8 mouse cellular contexts compared by ENCODE assay signal in genomic region chr17:25809606-25810340, GRCm38 (mm10). TPM values are rescaled to one million over a fixed set of nuclear protein-coding genes. Genes with fewer than 3 reads are reported as not detected.
DNase-seq lines count a peak whose midpoint lies in the region; ATAC-seq and TF ChIP-seq lines count a peak whose summit lies in the region.

No protein-coding gene starts in this region.

- TF ChIP-seq EP300 in liver, embryonic 14.5 days (IDR thresholded peaks at IDR 0.05; ENCODE audit: low read depth), result no peak

- ATAC-seq in forebrain, embryonic 12.5 days (ENCODE audit: low FRiP score), result peak; percentile 67
- ATAC-seq in liver, embryonic 14.5 days (ENCODE audit: insufficient read depth), result no peak

- TF ChIP-seq POLR2A in lung, adult 2 months (IDR thresholded peaks at IDR 0.05; ENCODE audit: borderline replicate concordance, extremely low read depth, low read depth, low read length), result no peak

- H3K27ac ChIP-seq in forebrain, embryonic 12.5 days, result peak overlapping the region; percentile 97
- H3K27ac ChIP-seq in liver, embryonic 14.5 days, result no peak overlapping the region

- peak overlapping the region; percentile 49 for H3K4me3 ChIP-seq in lung, adult 2 months (replicated peaks; ENCODE audit: extremely low read depth, low read depth, low read length)
- peak overlapping the region; percentile 85 for H3K4me3 ChIP-seq in forebrain, embryonic 12.5 days (replicated peaks)
- peak overlapping the region; percentile 15 to 53; a peak in 3 of 4 replicates for H3K4me3 ChIP-seq in liver, embryonic 14.5 days (ENCODE audit: insufficient read depth in 1 of 2, low read depth in 2 of 2, low read length in 2 of 2)

- H3K9me3 ChIP-seq in forebrain, embryonic 12.5 days, result no peaks in the 10 kb centered on the region
- H3K9me3 ChIP-seq in liver, embryonic 14.5 days (ENCODE audit: control insufficient read depth, low read length), result no peaks in the 10 kb centered on the region

- H3K9ac ChIP-seq in forebrain, embryonic 12.5 days, result peak overlapping the region; percentile 97
- no peak overlapping the region for H3K9ac ChIP-seq in liver, embryonic 14.5 days (replicated peaks)

- DNase-seq in lung, adult 2 months, result no peak
- no peak for DNase-seq in lung, postnatal 10 days
- peak; percentile 86 for DNase-seq in cerebellum, adult 9-10 months
- DNase-seq in liver, embryonic 14.5 days (ENCODE audit: low read depth in 3 of 3, low spot score in 3 of 3), result no peak
- no peak for DNase-seq in urinary bladder, adult 18-20 months (ENCODE audit: low spot score in 2 of 2)
- DNase-seq in ovary, postnatal 14 days (ENCODE audit: low spot score), result no peak
- DNase-seq in urinary bladder, postnatal 4 days (ENCODE audit: low spot score in 2 of 2), result no peak

- no peaks in the 10 kb centered on the region for H3K36me3 ChIP-seq in forebrain, embryonic 12.5 days (replicated peaks)
- H3K36me3 ChIP-seq in liver, embryonic 14.5 days (replicated peaks; ENCODE audit: control insufficient read depth, insufficient read depth, low read depth), result no peaks in the 10 kb centered on the region

- 10% methylated on average over 25 of the region's 25 CpGs for WGBS in lung, adult 2 months
- 11% methylated on average over 25 of the region's 25 CpGs for WGBS in forebrain, embryonic 12.5 days
- 10% methylated on average over 25 of the region's 25 CpGs for WGBS in liver, embryonic 14.5 days (ENCODE audit: insufficient replicate concordance)

- peaks cover 20% of the 10 kb centered on the region for H3K27me3 ChIP-seq in forebrain, embryonic 12.5 days
- H3K27me3 ChIP-seq in liver, embryonic 14.5 days (ENCODE audit: control insufficient read depth, insufficient read depth, low read length), result peaks cover 43% of the 10 kb centered on the region

- no peak for TF ChIP-seq CTCF in lung, adult 2 months (IDR thresholded peaks at IDR 0.05; ENCODE audit: insufficient read depth, low read length)
- TF ChIP-seq CTCF in liver, embryonic 14.5 days (IDR thresholded peaks at IDR 0.05; ENCODE audit: low read depth), result no peak

- H3K4me1 ChIP-seq in lung, adult 2 months (ENCODE audit: control insufficient read depth, insufficient read depth, low read length), result no peaks in the 10 kb centered on the region; the same call in 1 of the 2 replicates
- H3K4me1 ChIP-seq in forebrain, embryonic 12.5 days, result peaks cover 44% of the 10 kb centered on the region
- no peaks in the 10 kb centered on the region for H3K4me1 ChIP-seq in liver, embryonic 14.5 days (replicated peaks; ENCODE audit: control insufficient read depth in 2 of 2, insufficient read depth in 2 of 2, low read length in 1 of 2)

- H3K4me2 ChIP-seq in forebrain, embryonic 12.5 days, result peak overlapping the region; percentile 80
- H3K4me2 ChIP-seq in liver, embryonic 14.5 days (ENCODE audit: low read depth), result peak overlapping the region; percentile 61

RNA-seq across cellular contexts. Expression of gene Fbxl16, which starts 0.9 kb away (rescaled TPM):
- polyA plus RNA-seq in lung, adult 2 months (2012; rRNA removed), result 4.0 and 5.0 TPM in 2 replicates
- polyA plus RNA-seq in forebrain, embryonic 12.5 days (2016; fragmentation: Nextera tagmentation; extraction: Ambion mirVana), result 21.0 and 23.7 TPM in 2 replicates
- 0.04 and 0.22 TPM in 2 replicates for polyA plus RNA-seq in liver, embryonic 14.5 days (2012; rRNA removed)
- not detected in 2 replicates for polyA plus RNA-seq in liver, embryonic 14.5 days (2014; fragmentation: Nextera tagmentation; extraction: Ambion mirVana)

RNA-seq across cellular contexts. Expression of gene Metrn, which starts 12.8 kb away (rescaled TPM):
- polyA plus RNA-seq in lung, adult 2 months (2012; rRNA removed), result 40.3 and 44.9 TPM in 2 replicates
- 61.2 and 79.6 TPM in 2 replicates for polyA plus RNA-seq in forebrain, embryonic 12.5 days (2016; fragmentation: Nextera tagmentation; extraction: Ambion mirVana)
- 20.3 and 27.3 TPM in 2 replicates for polyA plus RNA-seq in liver, embryonic 14.5 days (2012; rRNA removed)
- 4.1 TPM in 2 replicates for polyA plus RNA-seq in liver, embryonic 14.5 days (2014; fragmentation: Nextera tagmentation; extraction: Ambion mirVana)

RNA-seq across cellular contexts. Expression of gene Wdr24, which starts 13.7 kb away (rescaled TPM):
- 29.4 and 34.3 TPM in 2 replicates for polyA plus RNA-seq in lung, adult 2 months (2012; rRNA removed)
- 27.8 and 28.2 TPM in 2 replicates for polyA plus RNA-seq in forebrain, embryonic 12.5 days (2016; fragmentation: Nextera tagmentation; extraction: Ambion mirVana)
- 14.1 and 14.3 TPM in 2 replicates for polyA plus RNA-seq in liver, embryonic 14.5 days (2012; rRNA removed)
- polyA plus RNA-seq in liver, embryonic 14.5 days (2014; fragmentation: Nextera tagmentation; extraction: Ambion mirVana), result 9.2 and 11.4 TPM in 2 replicates

RNA-seq across cellular contexts. Expression of gene AC134908.4, which starts 14.3 kb away (rescaled TPM):
- polyA plus RNA-seq in lung, adult 2 months (2012; rRNA removed), result 0.41 TPM in 1 of 2 replicates, not detected in the other
- polyA plus RNA-seq in forebrain, embryonic 12.5 days (2016; fragmentation: Nextera tagmentation; extraction: Ambion mirVana), result not detected in 2 replicates
- not detected in 2 replicates for polyA plus RNA-seq in liver, embryonic 14.5 days (2012; rRNA removed)
- polyA plus RNA-seq in liver, embryonic 14.5 days (2014; fragmentation: Nextera tagmentation; extraction: Ambion mirVana), result not detected in 2 replicates

RNA-seq across cellular contexts. Expression of gene Fam173a, which starts 17.1 kb away (rescaled TPM):
- polyA plus RNA-seq in lung, adult 2 months (2012; rRNA removed), result 114 and 128 TPM in 2 replicates
- 76.7 and 80.8 TPM in 2 replicates for polyA plus RNA-seq in forebrain, embryonic 12.5 days (2016; fragmentation: Nextera tagmentation; extraction: Ambion mirVana)
- 37.7 and 46.6 TPM in 2 replicates for polyA plus RNA-seq in liver, embryonic 14.5 days (2012; rRNA removed)
- polyA plus RNA-seq in liver, embryonic 14.5 days (2014; fragmentation: Nextera tagmentation; extraction: Ambion mirVana), result 57.2 and 57.7 TPM in 2 replicates

Comparison
In these comparisons a context has a peak if more than half of its experiments do, and no peak if none do; other contexts are left out.
1. H3K4me3 ChIP-seq: peak in every context shown above with its lines; median percentile 85 in forebrain, embryonic 12.5 days; 49 in lung, adult 2 months; 34 in liver, embryonic 14.5 days.